In the genomic region with DNA sequence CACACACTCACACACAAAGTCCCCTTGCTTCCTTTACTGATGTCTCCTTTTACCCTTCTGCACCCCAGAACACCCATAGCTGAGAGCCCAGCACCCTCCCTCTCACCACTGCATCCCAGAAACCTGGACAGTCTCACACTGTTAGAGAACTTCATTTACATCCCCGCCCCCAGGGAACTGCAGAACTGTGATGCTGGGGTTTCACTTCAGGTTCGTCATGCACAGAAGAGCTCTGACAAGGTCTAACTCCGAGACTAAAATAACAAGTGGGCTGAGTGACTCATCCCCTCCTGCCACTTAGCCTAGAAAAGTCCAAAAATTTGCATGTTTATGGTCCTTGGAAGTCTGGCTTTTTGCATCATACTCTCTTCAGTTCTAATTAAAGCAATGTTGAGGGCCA, we compare ENCODE assay signal across 10 mouse cellular contexts. TPM values are rescaled to one million over a fixed set of nuclear protein-coding genes. Genes with fewer than 3 reads are reported as not detected.
A peak's percentile ranks its signal among the peaks of the same experiment; 100 is the strongest.
DNase-seq lines count a peak whose midpoint lies in the region; ATAC-seq and TF ChIP-seq lines count a peak whose summit lies in the region.
"Had no signal": no experiment of that assay in that cellular context is flagged by ENCODE, and none has a peak within 500 bp of the region (broad histone marks: within the 10 kb centered on the region; RNA-seq: fewer than 3 reads in every experiment).

No protein-coding gene starts in this region.

- WGBS in kidney, embryonic 14.5 days: 41% methylated on average over 3 of the region's 3 CpGs
- WGBS in hindbrain, embryonic 14.5 days: 64% methylated on average over 3 of the region's 3 CpGs
- 63% methylated on average over 3 of the region's 3 CpGs for WGBS in hindbrain, embryonic 16.5 days

- no peaks in the 10 kb centered on the region for H3K9me3 ChIP-seq in kidney, embryonic 14.5 days (ENCODE audit: control insufficient read depth, low read length)
- H3K9me3 ChIP-seq in hindbrain, embryonic 14.5 days (ENCODE audit: control insufficient read depth, low read length): no peaks in the 10 kb centered on the region
- no peaks in the 10 kb centered on the region for H3K9me3 ChIP-seq in hindbrain, embryonic 16.5 days (ENCODE audit: control insufficient read depth, low read length)

- H3K27ac ChIP-seq in kidney, embryonic 14.5 days (ENCODE audit: low read depth, low read length): no peak overlapping the region
- peak overlapping the region; percentile 98 for H3K27ac ChIP-seq in bone marrow macrophage, adult 2 months (ENCODE audit: insufficient read depth, low read depth, low read length)
- H3K27ac ChIP-seq in hindbrain, embryonic 14.5 days: no peak overlapping the region
- no peak overlapping the region for H3K27ac ChIP-seq in hindbrain, embryonic 16.5 days (ENCODE audit: low read depth, low read length)

- H3K4me3 ChIP-seq in kidney, embryonic 14.5 days (ENCODE audit: low read length): no peak overlapping the region
- H3K4me3 ChIP-seq in bone marrow macrophage, adult 2 months (ENCODE audit: insufficient read depth, low read length): no peak overlapping the region
- no peak overlapping the region for H3K4me3 ChIP-seq in myocyte
- H3K4me3 ChIP-seq in hindbrain, embryonic 14.5 days (replicated peaks; ENCODE audit: low read length): no peak overlapping the region
- H3K4me3 ChIP-seq in hindbrain, embryonic 16.5 days (ENCODE audit: low read length): no peak overlapping the region

- peaks cover 4% of the 10 kb centered on the region for H3K79me2 ChIP-seq in myocyte (ENCODE audit: control insufficient read depth, insufficient read depth)

- ATAC-seq in kidney, embryonic 14.5 days (ENCODE audit: low FRiP score, low TSS enrichment): no peak
- ATAC-seq in hindbrain, embryonic 14.5 days (ENCODE audit: low FRiP score): no peak
- ATAC-seq in hindbrain, embryonic 16.5 days: no peak

- no peak for DNase-seq in kidney, adult 8-10 months
- DNase-seq in CD4-positive helper T cell, adult 2 months (ENCODE audit: low read depth, low spot score): peak; percentile 38
- DNase-seq in embryo, embryonic 10.5 days (ENCODE audit: low spot score): no peak
- DNase-seq in hindbrain, embryonic 14.5 days (ENCODE audit: low spot score): no peak
- DNase-seq: lung, embryonic 14.5 days had no signal

- TF ChIP-seq CTCF in bone marrow macrophage, adult 2 months (IDR thresholded peaks at IDR 0.05; ENCODE audit: low read depth, low read length): no peak

- H3K4me2 ChIP-seq in kidney, embryonic 14.5 days (replicated peaks; ENCODE audit: low read depth, low read length): no peak overlapping the region
- H3K4me2 ChIP-seq in myocyte (ENCODE audit: low read depth): peak overlapping the region; percentile 69
- H3K4me2 ChIP-seq in hindbrain, embryonic 14.5 days (replicated peaks): no peak overlapping the region
- no peak overlapping the region for H3K4me2 ChIP-seq in hindbrain, embryonic 16.5 days (ENCODE audit: low read length)
- H3K4me2 ChIP-seq: lung, embryonic 14.5 days had no signal

- H3K36me3 ChIP-seq in kidney, embryonic 14.5 days (ENCODE audit: control insufficient read depth, insufficient read depth, low read length): peaks cover 30% of the 10 kb centered on the region
- H3K36me3 ChIP-seq in myocyte (ENCODE audit: control insufficient read depth, insufficient read depth): no peaks in the 10 kb centered on the region
- H3K36me3 ChIP-seq in hindbrain, embryonic 14.5 days (replicated peaks; ENCODE audit: control insufficient read depth, insufficient read depth): peaks cover 31% of the 10 kb centered on the region
- peaks cover 5% of the 10 kb centered on the region for H3K36me3 ChIP-seq in hindbrain, embryonic 16.5 days (ENCODE audit: control insufficient read depth, insufficient read depth, low read length)

- 0 out of 2 replicates have a peak overlapping the region, but pooled peaks have one; percentile 7 for H3K9ac ChIP-seq in kidney, embryonic 14.5 days (ENCODE audit: low read depth, low read length)
- no peak overlapping the region for H3K9ac ChIP-seq in hindbrain, embryonic 14.5 days
- no peak overlapping the region for H3K9ac ChIP-seq in hindbrain, embryonic 16.5 days (ENCODE audit: low read depth, low read length)
- H3K9ac ChIP-seq: lung, embryonic 14.5 days had no signal

- H3K4me1 ChIP-seq in kidney, embryonic 14.5 days (ENCODE audit: control insufficient read depth, insufficient read depth, low read length): no peaks in the 10 kb centered on the region
- H3K4me1 ChIP-seq in bone marrow macrophage, adult 2 months (ENCODE audit: control insufficient read depth, insufficient read depth, low read length): peaks cover 42% of the 10 kb centered on the region
- no peaks in the 10 kb centered on the region; the same call in none of the 2 replicates for H3K4me1 ChIP-seq in hindbrain, embryonic 14.5 days (replicated peaks; ENCODE audit: control insufficient read depth, insufficient read depth, low read length)
- peaks cover 15% of the 10 kb centered on the region for H3K4me1 ChIP-seq in hindbrain, embryonic 16.5 days (ENCODE audit: control insufficient read depth, insufficient read depth, low read depth, low read length)

- no peak overlapping the region for H3ac ChIP-seq in myocyte (ENCODE audit: control insufficient read depth, insufficient read length)

- no peaks in the 10 kb centered on the region for H3K27me3 ChIP-seq in kidney, embryonic 14.5 days (ENCODE audit: control insufficient read depth, insufficient read depth, low read length)
- no peaks in the 10 kb centered on the region for H3K27me3 ChIP-seq in myocyte (ENCODE audit: control insufficient read depth, insufficient read depth, insufficient read length)
- H3K27me3 ChIP-seq in hindbrain, embryonic 14.5 days (ENCODE audit: control insufficient read depth, insufficient read depth, low read length): no peaks in the 10 kb centered on the region
- H3K27me3 ChIP-seq in hindbrain, embryonic 16.5 days (replicated peaks; ENCODE audit: control insufficient read depth, insufficient read depth, low read length): no peaks in the 10 kb centered on the region

- no peak for TF ChIP-seq POLR2A in bone marrow macrophage, adult 2 months (IDR thresholded peaks at IDR 0.05; ENCODE audit: borderline replicate concordance, low read depth, low read length)
- TF ChIP-seq POLR2A in myocyte (IDR thresholded peaks at IDR 0.05; ENCODE audit: insufficient read length, low read depth): no peak

TF ChIP-seq in myocyte, 11 proteins besides CTCF, POLR2A, EP300 and RAD21:
- TF ChIP-seq MYOD1 (IDR thresholded peaks at IDR 0.05; ENCODE audit: control insufficient read depth in 1 of 3, insufficient read length in 2 of 3, low read depth in 2 of 3) (no peak), REST (IDR thresholded peaks at IDR 0.05; ENCODE audit: insufficient read depth, insufficient read length) (no peak), TCF12 (IDR thresholded peaks at IDR 0.05; ENCODE audit: insufficient read depth, poor library complexity, severe bottlenecking) (no peak), TCF3 (IDR thresholded peaks at IDR 0.05; ENCODE audit: insufficient read length, low read depth) (no peak), CEBPB (IDR thresholded peaks at IDR 0.05; ENCODE audit: insufficient read depth, poor library complexity, severe bottlenecking) (0 out of 2 replicates have a peak, but pooled peaks have one; percentile 34), E2F4 (IDR thresholded peaks at IDR 0.05; ENCODE audit: insufficient read depth) (no peak), SRF (IDR thresholded peaks at IDR 0.05; ENCODE audit: control insufficient read depth, insufficient read length, low read depth) (no peak)

RNA-seq across cellular contexts. Expression of a gene that starts 9.7 kb away (rescaled TPM):
- polyA plus RNA-seq in kidney, embryonic 14.5 days (2014; fragmentation: Nextera tagmentation; extraction: Ambion mirVana): 10.5 and 14.3 TPM in 2 replicates
- 8.8 and 10.3 TPM in 2 replicates for polyA plus RNA-seq in bone marrow macrophage, adult 2 months (2012; ENCODE audit: insufficient read depth, insufficient read length, missing spikeins)
- 43.6 TPM for polyA plus RNA-seq in myocyte (2012; fragmentation: generic; extraction: Trizol)
- polyA plus RNA-seq in hindbrain, embryonic 14.5 days (2014; fragmentation: Nextera tagmentation; extraction: Ambion mirVana): 21.0 and 21.8 TPM in 2 replicates
- polyA plus RNA-seq in hindbrain, embryonic 16.5 days (2015; fragmentation: Nextera tagmentation; extraction: Ambion mirVana): 17.4 and 18.2 TPM in 2 replicates

RNA-seq across cellular contexts. Expression of a gene that starts 10.3 kb away (rescaled TPM):
- 4.1 and 7.2 TPM in 2 replicates for polyA plus RNA-seq in kidney, embryonic 14.5 days (2014; fragmentation: Nextera tagmentation; extraction: Ambion mirVana)
- 13.5 and 17.6 TPM in 2 replicates for polyA plus RNA-seq in bone marrow macrophage, adult 2 months (2012; ENCODE audit: insufficient read depth, insufficient read length, missing spikeins)
- polyA plus RNA-seq in myocyte (2012; fragmentation: generic; extraction: Trizol): 9.1 TPM
- 1.4 and 1.5 TPM in 2 replicates for polyA plus RNA-seq in hindbrain, embryonic 14.5 days (2014; fragmentation: Nextera tagmentation; extraction: Ambion mirVana)
- polyA plus RNA-seq in hindbrain, embryonic 16.5 days (2015; fragmentation: Nextera tagmentation; extraction: Ambion mirVana): 1.5 and 1.9 TPM in 2 replicates

RNA-seq across cellular contexts. Expression of a gene that starts 26.4 kb away (rescaled TPM):
- polyA plus RNA-seq in kidney, embryonic 14.5 days (2014; fragmentation: Nextera tagmentation; extraction: Ambion mirVana): 65.2 and 68.7 TPM in 2 replicates
- polyA plus RNA-seq in bone marrow macrophage, adult 2 months (2012; ENCODE audit: insufficient read depth, insufficient read length, missing spikeins): 40.4 and 44.1 TPM in 2 replicates
- polyA plus RNA-seq in myocyte (2012; fragmentation: generic; extraction: Trizol): 44.8 TPM
- 13.9 and 16.4 TPM in 2 replicates for polyA plus RNA-seq in hindbrain, embryonic 14.5 days (2014; fragmentation: Nextera tagmentation; extraction: Ambion mirVana)
- 15.5 and 21.1 TPM in 2 replicates for polyA plus RNA-seq in hindbrain, embryonic 16.5 days (2015; fragmentation: Nextera tagmentation; extraction: Ambion mirVana)

RNA-seq across cellular contexts. Expression of a gene that starts 33.8 kb away (rescaled TPM):
- not detected in 2 replicates for polyA plus RNA-seq in kidney, embryonic 14.5 days (2014; fragmentation: Nextera tagmentation; extraction: Ambion mirVana)
- not detected in 2 replicates for polyA plus RNA-seq in bone marrow macrophage, adult 2 months (2012; ENCODE audit: insufficient read depth, insufficient read length, missing spikeins)
- not detected for polyA plus RNA-seq in myocyte (2012; fragmentation: generic; extraction: Trizol)
- not detected in 2 replicates for polyA plus RNA-seq in hindbrain, embryonic 14.5 days (2014; fragmentation: Nextera tagmentation; extraction: Ambion mirVana)
- polyA plus RNA-seq in hindbrain, embryonic 16.5 days (2015; fragmentation: Nextera tagmentation; extraction: Ambion mirVana): not detected in 2 replicates
- polyA plus RNA-seq: brain, embryonic 14.5 days; lung, embryonic 14.5 days had no signal

RNA-seq across cellular contexts. Expression of a gene that starts 36.9 kb away (rescaled TPM):
- 104 and 143 TPM in 2 replicates for polyA plus RNA-seq in kidney, embryonic 14.5 days (2014; fragmentation: Nextera tagmentation; extraction: Ambion mirVana)
- polyA plus RNA-seq in bone marrow macrophage, adult 2 months (2012; ENCODE audit: insufficient read depth, insufficient read length, missing spikeins): 23.9 and 29.3 TPM in 2 replicates
- polyA plus RNA-seq in myocyte (2012; fragmentation: generic; extraction: Trizol): 18.4 TPM
- polyA plus RNA-seq in hindbrain, embryonic 14.5 days (2014; fragmentation: Nextera tagmentation; extraction: Ambion mirVana): 14.1 and 15.9 TPM in 2 replicates
- 23.3 and 28.2 TPM in 2 replicates for polyA plus RNA-seq in hindbrain, embryonic 16.5 days (2015; fragmentation: Nextera tagmentation; extraction: Ambion mirVana)
